Mouse (Mus musculus) CD4-positive helper T cell, adult 2 months (primary cell): ENCODE data around the gene Plch1.

Experiments
- DNase-seq: peaks from one replicate; pipeline ENCODE4 v3.0.0-alpha.2; 2012; ENCODE audit warnings: low read depth, missing footprints, low spot score

The Plch1 gene

DNA sequence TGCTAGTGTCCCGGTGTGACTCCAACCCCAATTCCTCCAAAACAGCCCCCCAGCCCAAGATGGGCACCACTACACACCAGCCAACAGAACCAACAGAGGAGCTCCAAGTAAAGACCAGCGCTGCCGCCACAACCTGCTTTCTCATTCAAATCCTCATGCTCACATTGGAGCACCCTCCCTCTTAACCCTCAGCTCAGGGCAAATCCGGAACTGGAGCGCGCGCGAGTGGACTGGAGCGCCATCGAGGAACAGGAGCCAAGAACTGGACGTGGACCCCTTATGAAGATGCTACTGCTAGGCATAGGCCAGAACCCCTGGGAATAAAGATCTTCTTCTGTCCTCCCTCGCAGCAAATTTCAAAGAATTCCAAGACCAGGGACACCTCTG, at the start of gene Plch1:
Gene Plch1, minus strand, starts transcription at position 164 of the 387 bp plus-strand sequence.
- peak; percentile 12 for DNase-seq

DNA sequence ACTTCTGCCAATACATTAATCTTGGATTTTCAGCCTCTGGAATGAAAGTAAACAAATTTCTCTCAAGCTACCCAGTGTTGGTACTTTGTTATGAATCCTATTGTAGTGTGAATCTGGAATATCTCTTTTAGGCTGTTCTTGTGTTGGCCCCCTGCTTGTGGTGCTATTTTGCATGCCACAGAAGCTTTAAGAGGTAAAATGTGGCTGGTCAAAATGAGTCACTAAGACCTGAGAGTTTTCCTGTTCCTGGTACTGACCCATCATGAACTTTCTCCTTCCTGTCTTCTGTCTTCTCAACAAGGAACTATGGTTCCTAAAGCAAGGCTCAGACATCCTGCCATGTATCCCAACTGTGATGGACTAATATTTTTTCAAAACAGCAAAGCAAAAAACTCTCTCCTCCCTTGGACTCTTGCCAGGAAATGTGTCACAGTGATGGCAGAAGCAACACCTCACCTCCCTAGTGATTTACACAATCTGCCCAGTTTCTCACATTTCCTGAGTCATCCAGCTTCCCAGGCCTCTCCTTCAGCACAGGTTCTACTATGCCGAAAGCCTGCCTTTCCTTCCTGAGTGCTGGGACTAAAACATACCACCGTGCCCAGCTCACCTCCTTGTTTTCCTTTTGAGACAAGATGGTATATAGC, 42.1 kb upstream of the Plch1 start:
- DNase-seq = no peak

DNA sequence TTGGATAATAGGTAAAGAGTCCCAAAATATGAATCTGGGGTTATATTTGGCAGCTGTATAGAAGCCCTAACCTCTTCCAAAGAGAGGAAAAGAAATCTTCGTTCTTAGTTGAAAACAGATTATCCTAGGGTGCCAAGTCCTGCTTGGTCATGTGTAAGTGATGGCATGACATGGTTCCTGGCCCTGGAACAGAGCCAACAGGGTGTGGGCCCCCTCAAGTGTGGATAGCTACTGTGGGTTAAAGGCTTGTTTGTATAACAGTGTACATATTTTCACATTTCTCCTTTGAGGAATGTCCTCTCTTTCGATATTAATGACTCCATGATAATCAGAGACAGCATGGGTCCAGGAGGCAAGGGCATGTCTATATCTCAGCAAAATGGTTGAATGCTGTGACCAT, 39.7 kb upstream of the Plch1 start:
- DNase-seq = no peak

DNA sequence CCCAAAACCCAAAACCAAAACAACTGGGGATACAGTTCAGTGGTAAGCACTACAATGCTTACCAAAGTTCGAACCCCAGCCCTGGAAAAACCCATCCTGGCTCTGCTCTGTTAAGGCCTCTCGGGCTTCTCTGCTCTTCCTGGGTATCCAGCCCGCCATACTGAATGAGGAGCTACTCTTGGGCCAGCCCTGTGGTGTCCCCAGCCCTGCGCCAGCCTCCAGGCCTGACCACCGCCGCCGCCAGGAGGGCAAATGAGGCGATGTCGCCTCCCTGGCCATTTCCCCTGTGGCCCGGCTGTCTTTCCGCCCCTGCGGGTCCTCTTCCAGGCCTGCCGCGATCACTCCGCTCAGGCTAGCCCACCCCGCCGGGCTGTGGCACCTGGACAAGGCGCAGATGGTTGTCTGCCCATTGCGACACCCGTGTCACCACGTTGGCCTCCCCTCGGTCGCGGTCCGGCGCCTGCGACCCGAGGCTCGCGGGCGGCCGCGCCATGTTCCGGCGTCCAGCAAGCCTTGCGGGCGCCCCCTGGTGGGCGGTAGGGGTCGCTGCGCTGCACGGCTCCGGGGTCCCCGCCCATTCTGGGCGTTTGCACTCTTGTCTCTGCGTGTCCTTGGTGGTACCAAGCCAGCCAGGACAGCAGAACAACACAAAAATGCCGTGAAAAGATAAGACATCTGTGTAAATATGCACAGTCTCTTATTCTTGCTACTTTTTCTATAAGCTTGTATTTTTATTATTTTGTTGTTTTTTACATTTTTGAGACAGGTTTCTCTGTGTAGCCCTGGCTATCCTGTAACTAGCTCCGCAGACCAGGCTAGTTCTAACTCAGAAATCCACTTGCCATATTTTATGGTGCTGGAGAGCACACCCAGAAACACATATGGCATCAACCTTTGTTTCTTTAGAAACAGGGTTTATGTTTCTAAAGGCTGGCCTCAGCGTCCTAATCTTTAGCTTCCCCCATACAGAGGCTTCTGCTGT, 29.9 kb upstream of the Plch1 start, which contains the start of gene E130311K13Rik:
Gene E130311K13Rik, minus strand, starts transcription at position 595 of the 982 bp plus-strand sequence.
- peak; percentile 84 for DNase-seq

DNA sequence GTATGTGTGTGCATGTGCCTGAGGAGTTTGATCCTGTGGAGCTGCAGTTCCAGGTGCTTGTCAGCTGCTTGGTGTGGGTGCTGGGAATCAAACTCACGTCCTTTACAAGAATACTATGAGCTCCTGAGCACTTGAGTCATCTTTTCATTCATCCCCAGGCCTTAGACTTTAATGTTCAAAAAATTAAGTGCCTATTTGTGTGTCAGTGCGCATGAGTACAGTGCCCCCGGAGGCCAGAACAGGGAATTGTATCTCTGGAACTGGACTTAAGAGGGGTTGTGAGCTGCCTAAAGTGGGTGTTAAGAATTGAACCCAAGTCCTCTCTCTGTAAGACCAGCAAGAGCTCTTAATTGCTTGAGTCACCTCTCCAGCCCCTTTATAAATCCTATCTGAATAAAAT, 20.4 kb upstream of the Plch1 start:
- peak; percentile 44 for DNase-seq

DNA sequence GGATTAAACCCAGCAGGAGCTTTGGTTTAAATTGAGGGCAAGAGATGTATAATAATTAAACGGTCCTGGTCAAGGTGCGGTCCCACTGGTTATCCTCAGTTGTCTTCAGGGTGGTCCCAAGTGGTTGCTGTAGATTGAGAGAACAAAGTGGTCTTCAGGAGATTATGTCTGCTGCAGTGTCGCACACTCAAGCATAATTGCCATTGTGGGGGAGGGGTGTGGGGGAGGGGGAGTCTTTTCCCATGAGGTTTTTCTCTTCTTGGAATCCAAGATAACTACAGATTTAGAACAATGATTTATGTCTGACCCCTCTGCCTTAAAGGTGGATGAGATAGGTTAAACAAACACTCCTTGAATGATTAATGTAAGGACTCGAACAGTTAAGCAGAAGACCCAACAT, 11.0 kb upstream of the Plch1 start:
- DNase-seq = no peak

DNA sequence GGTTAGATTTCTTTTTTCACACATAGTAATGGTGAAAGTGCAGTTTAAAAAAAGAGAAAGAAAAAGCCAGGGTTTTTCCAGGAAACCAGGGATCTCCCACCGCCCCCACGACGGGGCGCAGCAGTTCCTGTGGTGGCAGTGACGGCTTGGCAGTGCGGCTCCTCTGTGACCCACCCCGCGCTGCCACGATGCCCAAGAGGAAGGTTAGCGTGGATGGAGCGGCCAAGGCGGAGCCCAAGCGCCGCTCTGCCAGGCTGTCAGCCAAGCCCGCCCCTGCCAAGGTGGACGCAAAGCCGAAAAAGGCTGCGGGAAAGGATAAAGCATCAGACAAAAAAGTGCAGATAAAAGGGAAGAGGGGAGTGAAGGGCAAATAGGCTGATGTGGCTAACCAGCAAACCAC, 6.0 kb upstream of the Plch1 start:
- DNase-seq = no peak

DNA sequence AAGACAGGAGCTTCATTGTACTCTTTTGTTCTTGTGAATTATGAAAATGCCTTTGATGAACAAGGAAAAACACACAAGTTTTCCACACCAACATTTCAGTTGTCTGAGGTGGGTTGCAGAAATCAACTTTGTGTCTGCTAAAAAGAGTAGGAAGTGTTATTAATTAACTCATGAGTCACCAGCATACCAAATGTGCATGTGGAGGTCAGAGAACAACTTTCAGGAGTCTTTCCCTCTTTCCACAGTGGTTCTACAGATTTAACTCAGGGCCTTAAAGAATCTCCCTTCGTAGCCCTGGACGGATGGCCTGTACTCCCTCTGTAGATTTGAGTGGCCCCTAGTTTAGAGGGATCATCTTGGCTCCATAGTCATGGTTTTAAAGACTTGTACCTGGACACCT, 4.9 kb upstream of the Plch1 start:
- DNase-seq = no peak

DNA sequence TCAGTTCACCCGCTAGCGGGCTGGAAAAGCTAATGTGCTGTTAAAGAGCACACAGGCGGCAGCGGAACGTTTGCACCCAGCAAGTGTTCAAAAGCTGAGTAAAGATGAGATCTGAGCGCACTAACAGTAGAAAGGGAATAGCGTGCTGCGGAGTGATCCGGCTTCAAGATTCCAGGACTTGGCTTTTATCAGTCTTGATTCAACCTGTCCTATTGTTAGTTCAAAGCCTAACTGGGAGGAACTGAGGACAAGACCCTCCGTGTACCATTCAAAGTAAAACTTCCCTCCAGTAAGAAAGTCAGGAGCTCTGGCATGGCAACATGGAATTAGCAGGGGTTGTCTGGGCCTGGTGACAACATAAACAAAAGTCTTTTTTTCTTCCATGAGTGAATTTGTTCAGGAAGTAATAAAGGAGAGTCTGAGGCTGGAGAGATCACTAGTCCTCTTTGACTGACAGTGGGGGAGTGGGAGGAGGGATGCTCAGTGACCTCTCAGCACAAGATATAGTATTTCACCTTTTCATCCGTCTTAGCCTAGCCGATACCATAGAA, 824 bp upstream of the Plch1 start:
- DNase-seq = no peak

DNA sequence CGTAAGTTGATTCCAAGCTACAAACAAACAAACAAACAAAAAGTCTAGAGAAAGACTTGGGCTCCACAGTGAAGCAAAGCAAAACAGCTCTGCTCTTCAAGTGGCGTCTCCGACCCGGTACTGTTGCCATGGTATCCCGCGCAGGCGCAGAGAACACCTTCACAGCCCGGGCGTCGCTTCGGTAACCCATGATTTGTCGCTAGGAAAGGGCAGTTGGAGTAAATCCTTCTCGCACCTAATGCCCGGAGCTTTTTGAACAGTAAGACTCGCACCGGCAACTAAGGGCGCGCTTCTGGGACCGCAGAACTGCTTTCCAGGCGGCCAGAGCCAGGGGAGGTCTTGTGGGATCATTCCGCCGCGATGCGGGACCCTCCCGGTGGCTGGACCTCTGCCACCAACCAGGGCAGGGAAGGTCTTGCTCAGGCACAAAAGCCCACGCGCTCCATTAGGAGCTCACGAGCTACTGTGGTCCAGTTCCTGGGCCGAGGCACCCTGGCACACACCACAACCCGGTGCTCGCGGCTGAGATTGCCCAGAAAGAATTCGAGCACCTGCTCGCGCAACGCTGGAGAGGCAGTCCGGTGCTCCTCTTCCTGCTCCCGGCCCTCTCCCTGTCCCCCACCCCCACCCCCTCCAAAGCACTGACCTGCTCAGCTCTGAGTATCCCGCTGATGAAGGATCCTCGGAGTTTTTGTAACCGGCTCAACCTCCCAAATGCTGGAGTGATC, 527 bp downstream of the Plch1 start:
- peak; percentile 53 for DNase-seq

DNA sequence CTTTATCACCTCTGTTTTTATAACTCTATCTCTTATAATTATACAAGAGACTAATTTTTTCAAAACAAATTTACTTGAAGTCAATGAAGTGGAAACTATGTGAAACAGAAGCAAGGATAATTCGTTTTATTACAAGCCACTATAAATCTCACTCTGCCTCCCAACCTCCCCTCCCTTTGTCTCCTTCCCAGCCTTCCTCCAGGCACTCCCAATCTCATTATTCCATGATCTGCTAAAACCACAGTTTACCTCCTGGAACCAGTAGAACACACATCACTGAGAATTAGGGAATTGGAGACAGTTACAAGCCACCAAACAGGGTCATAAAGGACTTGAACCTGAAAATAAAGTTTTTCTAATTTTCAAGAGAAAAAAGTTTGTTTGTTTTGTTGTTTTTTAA, 2.1 kb downstream of the Plch1 start:
- no peak for DNase-seq

DNA sequence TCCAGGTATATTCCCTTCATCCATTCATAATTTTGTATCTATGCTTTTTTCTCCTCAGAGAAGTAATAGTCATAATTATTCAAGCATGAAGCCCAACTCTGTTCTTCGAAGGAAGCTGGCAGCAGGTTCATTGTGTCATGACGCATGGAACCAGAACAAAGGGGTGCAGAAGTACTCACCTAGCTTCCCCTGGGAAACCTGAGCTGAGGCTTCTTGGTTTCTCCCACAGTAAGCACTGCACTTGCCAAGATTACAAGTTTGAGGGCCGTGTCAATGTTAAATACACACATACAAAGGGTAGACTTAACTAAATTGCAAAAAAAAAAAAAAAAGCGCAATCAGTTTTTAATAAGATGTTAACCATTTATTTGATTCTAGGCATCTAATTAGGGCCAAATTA, 3.0 kb downstream of the Plch1 start:
- no peak for DNase-seq

DNA sequence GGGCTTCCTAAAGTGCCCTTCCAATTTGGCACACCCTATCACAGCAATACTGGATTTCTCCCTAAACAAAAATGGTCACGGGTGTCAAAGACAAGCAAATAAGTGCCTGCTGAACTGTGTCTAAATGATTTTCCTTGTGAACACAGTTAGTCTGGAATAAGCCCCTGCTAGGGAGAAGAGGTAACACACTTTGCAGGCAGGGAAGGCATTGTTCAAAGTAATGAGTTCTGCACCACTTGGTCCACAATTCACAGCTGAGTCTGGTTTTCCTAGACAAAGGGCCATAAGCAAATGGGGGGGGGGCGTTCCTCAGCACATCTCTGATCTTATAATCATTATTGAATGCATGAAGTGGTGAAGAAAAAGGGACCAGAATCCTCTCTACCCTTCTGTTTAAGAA, 3.5 kb downstream of the Plch1 start:
- DNase-seq = no peak

DNA sequence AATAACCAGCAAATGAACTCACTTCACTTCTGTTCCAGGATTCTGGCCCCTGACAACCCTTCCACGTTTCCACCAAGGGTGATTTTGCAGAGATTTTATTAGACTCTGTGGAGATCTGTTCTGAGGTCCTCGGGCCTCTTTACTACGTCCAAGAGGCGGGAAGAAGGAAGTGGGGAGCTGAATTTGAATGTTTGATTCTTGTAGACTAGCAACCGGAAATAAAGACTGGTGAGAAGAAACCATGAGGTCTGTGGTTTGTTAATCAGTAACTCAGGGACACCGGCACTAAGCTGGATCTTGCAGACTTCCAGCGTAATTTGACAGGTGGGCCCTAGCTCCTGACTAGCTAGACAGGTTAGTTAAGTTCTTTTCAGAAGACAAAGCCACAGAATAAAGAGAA, 5.6 kb downstream of the Plch1 start:
- DNase-seq = no peak

DNA sequence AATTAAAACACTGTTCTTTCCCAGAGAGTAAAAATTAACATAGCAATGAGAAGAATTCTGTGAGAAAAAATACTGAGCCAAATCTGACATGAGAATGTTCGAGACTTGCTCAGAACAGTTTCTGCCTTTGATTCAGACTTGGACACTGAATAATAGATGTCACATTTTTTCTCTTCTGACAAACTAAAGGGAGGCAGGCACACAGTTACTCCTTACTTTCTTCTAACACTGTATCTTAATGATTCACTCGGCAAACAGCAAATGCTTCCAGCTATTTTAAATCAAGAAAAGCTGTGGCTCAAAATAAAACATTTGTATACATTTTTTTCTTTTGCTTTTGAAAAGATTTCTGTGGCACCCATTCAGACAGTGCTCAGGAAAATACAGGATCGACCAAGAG, 7.1 kb downstream of the Plch1 start:
- no peak for DNase-seq

DNA sequence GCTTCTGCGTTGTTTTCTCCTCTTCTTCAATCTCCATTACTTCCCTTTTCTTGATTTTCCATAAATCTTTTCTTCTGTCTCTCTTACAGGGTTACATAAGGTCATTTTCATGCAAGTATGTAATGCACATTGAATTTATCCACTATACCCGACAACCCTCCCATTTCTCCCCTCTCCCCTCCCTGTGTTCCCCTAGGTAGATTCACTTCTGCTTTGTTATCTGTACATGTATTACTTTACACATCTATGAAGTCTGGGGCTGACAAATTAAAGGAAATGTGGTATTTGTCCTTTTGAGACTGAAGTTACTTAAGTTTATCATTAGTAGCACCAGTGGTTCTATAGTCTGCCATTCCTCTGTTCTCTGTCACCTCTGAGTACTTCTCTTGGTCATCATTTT, 18.2 kb downstream of the Plch1 start:
- no peak for DNase-seq

DNA sequence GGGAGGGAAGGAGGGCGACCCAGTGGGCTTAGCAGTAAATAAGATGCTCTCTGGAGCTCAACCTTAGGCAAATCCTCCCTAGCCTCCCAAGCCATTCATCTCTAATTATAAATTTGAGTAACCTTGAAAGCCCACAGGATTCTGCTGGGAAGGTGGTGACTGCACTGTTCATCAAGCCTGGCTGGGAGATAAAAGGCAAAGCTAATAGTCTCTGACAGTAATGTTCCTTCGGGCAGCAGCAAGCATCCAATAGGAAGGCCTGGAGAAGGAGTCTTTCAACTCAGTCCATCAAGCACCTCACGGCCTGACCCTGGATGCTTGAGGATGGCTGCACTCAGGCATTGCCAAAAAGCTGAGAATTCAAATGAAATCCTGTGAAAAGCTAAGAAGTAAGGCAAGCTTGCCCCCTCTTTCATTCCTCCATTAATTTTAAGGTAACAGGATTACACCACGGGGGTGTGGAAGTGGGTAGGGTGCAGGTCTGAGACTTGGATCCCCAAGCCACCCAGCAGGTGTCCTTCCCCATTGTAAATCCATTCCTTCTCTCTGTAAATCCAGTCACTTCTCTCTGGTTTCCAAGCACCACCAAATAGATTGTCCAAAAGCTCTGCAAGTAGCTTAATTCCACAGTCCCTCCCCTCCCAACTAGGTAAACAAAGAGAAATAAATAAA, 20.1 kb downstream of the Plch1 start:
- no peak for DNase-seq

DNA sequence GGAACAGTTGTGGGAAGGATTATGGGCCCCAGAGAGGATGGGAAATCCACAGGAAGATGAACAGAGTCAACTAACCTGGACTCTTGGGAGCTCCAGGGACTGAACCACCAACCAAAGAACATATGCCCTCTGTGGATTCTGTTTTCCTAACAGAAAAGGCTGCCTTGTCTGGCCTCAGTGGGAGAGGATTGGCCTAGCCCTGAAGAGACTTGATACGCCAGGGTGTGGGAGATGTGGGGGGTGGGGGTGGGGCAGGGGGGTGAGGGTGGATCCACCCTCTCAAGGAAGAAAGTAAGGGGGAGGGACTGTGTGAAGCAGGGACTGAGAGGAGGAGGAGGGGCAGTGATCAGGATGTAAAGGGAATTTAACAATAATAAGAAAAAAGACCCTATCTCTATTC, 26.5 kb downstream of the Plch1 start:
- DNase-seq = no peak

DNA sequence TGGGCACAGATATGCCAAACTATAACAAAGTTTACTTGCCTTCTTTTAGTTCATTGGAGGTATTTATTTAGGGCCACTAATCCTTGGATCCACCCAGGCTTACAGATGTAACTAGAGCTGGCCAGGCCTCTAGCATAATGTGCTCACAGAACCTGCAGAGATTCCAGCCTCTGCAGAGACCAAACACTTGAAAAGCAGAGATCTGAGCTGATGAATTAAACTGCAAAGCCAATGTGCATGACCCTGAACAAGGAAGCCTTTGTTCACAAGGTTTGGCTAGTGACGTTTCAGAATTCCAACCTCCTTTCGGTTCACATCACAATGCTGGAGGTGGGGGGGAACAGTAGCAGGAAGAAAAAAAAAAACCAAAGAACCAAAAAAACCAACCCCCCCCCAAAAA, 28.0 kb downstream of the Plch1 start:
- DNase-seq = no peak

DNA sequence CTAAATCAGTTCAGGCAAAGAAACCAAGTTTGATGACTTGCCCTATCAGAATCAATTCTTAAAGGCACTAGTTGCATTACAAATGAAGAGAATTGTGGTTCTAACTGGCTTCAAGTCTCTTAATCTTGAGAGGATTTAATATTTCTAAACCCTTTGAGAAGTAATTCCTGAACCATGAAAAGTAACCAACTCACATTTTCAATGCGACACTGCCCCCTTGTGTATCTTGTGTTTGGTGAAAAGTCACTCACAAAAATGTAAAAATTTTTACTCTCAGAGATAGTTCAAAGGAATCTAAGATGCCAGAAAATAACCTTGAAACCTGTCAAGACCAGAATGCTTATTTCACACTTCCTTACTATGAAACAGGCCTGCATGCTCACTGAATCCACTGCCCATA, 31.0 kb downstream of the Plch1 start:
- no peak for DNase-seq

DNA sequence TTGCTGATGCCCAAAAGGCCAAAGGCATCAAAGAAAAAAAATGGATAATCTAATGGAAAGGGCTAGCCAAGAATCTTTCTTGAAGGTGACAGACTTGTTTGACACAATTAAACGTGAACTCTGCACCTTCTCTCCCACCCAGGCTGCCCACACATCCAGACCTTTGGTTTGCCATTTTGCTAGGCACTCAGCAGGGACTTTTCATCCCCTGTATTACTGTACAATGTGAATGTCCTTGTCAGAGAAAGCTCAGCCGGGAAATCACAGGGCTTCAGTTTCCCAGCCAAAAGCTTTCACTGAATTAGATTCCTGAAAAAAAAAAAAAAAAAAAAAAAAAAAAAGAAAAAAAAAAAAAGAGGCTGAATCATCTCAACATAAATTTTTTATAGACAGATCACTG, 34.2 kb downstream of the Plch1 start:
- no peak for DNase-seq
